Mouse (Mus musculus) adrenal gland, adult 18-20 months (tissue): ENCODE data around the gene Lpar3. TPM values are rescaled to one million over a fixed set of nuclear protein-coding genes. Genes with fewer than 3 reads are reported as not detected.
A peak's percentile ranks its signal among the peaks of the same experiment; 100 is the strongest.
"Not testable (repeated sequence)": the region's sequence is repeated elsewhere in the genome, so short reads cannot be mapped to it uniquely, and the experiment has no call there.

Experiments
- DNase-seq, 2 experiments: peaks; one replicate each; pipeline ENCODE4 v3.0.0; 2021 to 2022; ENCODE audit warnings: low spot score in 2 of 2
- total RNA-seq, 2 experiments: library from RNA; stranded (reverse); gene quantifications; 1 replicate in 1 of 2; 2 replicates in 1 of 2; pipeline ENCODE4 v1.2.3; 2021

Gene Lpar3
- total RNA-seq, 2 experiments from 2014 or later, result not detected

GRCm38 (mm10) chr3:146207440-146207839 is 13.3 kb upstream of the Lpar3 start:
- DNase-seq, result no peak

- DNase-seq, result not testable (repeated sequence)
Measured at GRCm38 (mm10) chr3:146209759-146210158, 11.0 kb upstream of the Lpar3 start.

GRCm38 (mm10) chr3:146211141-146211747 is 9.5 kb upstream of the Lpar3 start:
- DNase-seq, result no peak

GRCm38 (mm10) chr3:146211964-146212363 is 8.8 kb upstream of the Lpar3 start:
- no peak for DNase-seq

- DNase-seq, result no peak
Measured at GRCm38 (mm10) chr3:146213336-146213735, 7.4 kb upstream of the Lpar3 start.

GRCm38 (mm10) chr3:146216561-146216960 is 4.2 kb upstream of the Lpar3 start:
- no peak for DNase-seq

- DNase-seq, result no peak
Measured at GRCm38 (mm10) chr3:146224271-146224670, 3.5 kb downstream of the Lpar3 start.

- DNase-seq, result peak in 1 of 2 experiments; percentile 22
Measured at GRCm38 (mm10) chr3:146225061-146225761, 4.4 kb downstream of the Lpar3 start.

- DNase-seq, result no peak
Measured at GRCm38 (mm10) chr3:146227427-146227826, 6.7 kb downstream of the Lpar3 start.

GRCm38 (mm10) chr3:146228559-146229310 is 8.0 kb downstream of the Lpar3 start:
- DNase-seq, result no peak

GRCm38 (mm10) chr3:146232708-146233107 is 11.9 kb downstream of the Lpar3 start:
- DNase-seq, result no peak

- no peak for DNase-seq
Measured at GRCm38 (mm10) chr3:146233741-146234140, 13.0 kb downstream of the Lpar3 start.

GRCm38 (mm10) chr3:146234530-146234929 is 13.8 kb downstream of the Lpar3 start:
- no peak for DNase-seq

- DNase-seq, result no peak
Measured at GRCm38 (mm10) chr3:146236280-146236679, 15.5 kb downstream of the Lpar3 start.

- DNase-seq, result no peak
Measured at GRCm38 (mm10) chr3:146237676-146238075, 16.9 kb downstream of the Lpar3 start.

- no peak for DNase-seq
Measured at GRCm38 (mm10) chr3:146244630-146245029, 23.9 kb downstream of the Lpar3 start.

- no peak for DNase-seq
Measured at GRCm38 (mm10) chr3:146246557-146246956, 25.8 kb downstream of the Lpar3 start.

- DNase-seq, result peak in 1 of 2 experiments; percentile 2
Measured at GRCm38 (mm10) chr3:146246992-146247391, 26.2 kb downstream of the Lpar3 start.

GRCm38 (mm10) chr3:146249895-146250294 is 29.1 kb downstream of the Lpar3 start:
- DNase-seq, result peak in 1 of 2 experiments; percentile 13

GRCm38 (mm10) chr3:146251771-146252170 is 31.0 kb downstream of the Lpar3 start:
- DNase-seq, result peak; percentile 16 to 18

- peak in 1 of 2 experiments; percentile 14 for DNase-seq
Measured at GRCm38 (mm10) chr3:146253736-146254320, 33.1 kb downstream of the Lpar3 start.

GRCm38 (mm10) chr3:146255123-146255522 is 34.4 kb downstream of the Lpar3 start:
- DNase-seq, result no peak
